Mouse (Mus musculus) embryonic stem cell, embryonic (primary cell): ENCODE data around the gene Brms1.

Experiments used
- CTCF ChIA-PET, 4 experiments: fragments of 300-600 bp in 2 of 4; fragments of 350-600 bp in 2 of 4; sonication (Branson Sonifier 250); formaldehyde crosslinking; loops; one replicate each; lab custom pipeline; 2022; ENCODE audit warnings: inconsistent platforms in 2 of 4; lab: Charles Lee
- POLR2A ChIA-PET, 4 experiments: fragments of 300-600 bp in 2 of 4; fragments of 350-600 bp in 2 of 4; sonication (Branson Sonifier 250); formaldehyde crosslinking; loops; one replicate each; lab custom pipeline; 2022; ENCODE audit warnings: antibody characterized with exemption in 4 of 4, inconsistent platforms in 1 of 4; lab: Charles Lee

Gene Brms1

DNA sequence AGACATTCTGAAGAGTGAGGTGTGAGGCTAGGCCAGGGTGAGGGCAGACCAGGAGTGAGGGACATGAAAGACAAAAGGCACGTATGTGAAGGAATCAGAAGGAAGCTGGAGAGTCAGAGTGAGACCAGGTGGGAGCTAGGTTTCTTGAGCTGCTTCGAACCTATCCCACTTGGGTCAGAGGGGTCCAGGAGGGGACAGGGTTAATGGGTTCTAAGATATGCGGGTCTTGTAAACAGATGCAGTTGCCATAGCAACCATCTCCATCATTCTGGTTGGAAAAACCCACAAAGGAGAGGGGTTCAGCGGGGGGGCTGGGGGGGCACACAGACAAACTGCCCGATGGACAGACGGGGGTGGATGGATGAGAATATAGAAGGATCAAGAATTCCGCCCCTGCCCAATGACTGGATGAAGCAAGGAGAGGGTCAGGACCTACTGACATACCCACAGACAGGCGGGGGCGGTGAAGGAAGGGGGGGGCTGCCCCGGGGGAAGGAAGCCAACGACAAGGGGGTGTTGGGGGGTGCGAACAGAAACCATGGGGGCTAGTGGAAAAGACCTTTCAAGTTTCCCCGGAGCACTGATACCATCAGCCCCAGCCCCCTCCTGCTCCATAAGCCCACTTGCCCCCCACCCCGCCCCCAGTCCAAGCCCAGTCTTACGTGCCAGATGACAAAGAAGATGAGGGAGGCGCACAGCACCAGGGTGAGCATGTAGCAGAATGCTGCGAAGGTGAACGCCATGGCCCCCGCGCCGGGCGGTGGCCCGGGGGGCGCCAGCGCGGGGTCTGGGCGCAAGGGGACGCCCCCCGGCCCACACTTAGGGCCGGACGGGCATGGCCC, 56.6 kb downstream of the Brms1 start:
- CTCF ChIA-PET, result interaction anchor here in 2 of 4 experiments (0.6 to 1.5 kb wide), 3 partner anchors 9 to 20 kb away, joined by 3 to 5 read pairs (median 3); partner anchors contain the start of gene Yif1a (in 1 of the 2)

DNA sequence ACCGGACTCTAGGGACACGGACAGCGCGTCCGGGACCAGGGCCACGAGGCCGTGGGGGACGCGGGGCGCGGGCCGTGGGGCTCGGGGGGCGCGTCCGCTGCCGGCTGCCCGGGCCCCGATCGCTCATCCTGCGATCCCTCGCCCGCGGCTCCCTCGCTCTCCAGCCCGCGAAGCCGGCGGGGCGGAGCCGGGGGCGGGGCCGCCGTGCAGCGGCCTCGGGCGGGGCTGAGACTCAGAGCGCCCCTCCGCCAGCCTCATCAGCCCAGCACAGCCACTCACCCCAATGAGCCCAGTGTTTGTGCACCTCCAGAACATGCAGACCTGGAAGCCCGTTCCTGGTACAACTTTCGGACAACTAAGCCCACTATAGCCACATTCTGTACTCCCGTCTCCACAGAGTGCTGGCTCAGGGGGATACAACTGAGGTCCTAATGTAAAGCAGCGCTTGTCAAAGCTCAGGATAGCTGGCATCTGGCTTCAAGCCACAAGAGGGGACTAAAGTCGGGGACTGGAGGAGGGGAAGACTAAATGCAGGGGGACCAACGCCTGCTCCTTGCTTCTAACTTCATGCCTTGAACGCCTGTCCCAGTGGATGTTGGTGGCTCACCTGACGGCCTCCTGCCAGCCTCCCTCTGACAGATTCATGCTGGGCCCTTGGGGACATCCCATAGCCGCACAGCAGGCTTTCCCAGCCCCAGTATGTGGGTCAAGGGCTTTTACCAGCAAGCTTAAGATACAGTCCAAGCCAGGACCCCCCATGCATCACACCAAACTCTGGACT, 57.4 kb downstream of the Brms1 start, which contains the start of gene Cnih2:
Gene Cnih2 (minus strand): TSS at position 159 of the 781 bp plus-strand sequence.
- POLR2A ChIA-PET, result interaction anchor here in 3 of 4 experiments (0.5 to 1.7 kb wide), 11 partner anchors 10 to 359 kb away, joined by 3 to 7 read pairs (median 4); partner anchors contain the start of genes Klc2 (in 1 of the 3), Tmem151a (in 1 of the 3) and Yif1a (in 1 of the 3)

More for the DNA sequence above, 56.6 kb downstream of the Brms1 start:
- POLR2A ChIA-PET, result interaction anchor here in 3 of 4 experiments (0.6 to 2.0 kb wide), 12 partner anchors 9 to 587 kb away, joined by 3 to 7 read pairs (median 4); partner anchors contain the start of genes Yif1a (in 2 of the 3) and Rab1b (in 1 of the 3)

More for the DNA sequence above, 57.4 kb downstream of the Brms1 start, which contains the start of gene Cnih2:
- CTCF ChIA-PET, result interaction anchor here in 1 of 4 experiments (1.0 to 1.3 kb wide), 3 partner anchors 18 to 44 kb away, joined by 3 to 4 read pairs (median 4); no protein-coding TSS in a partner anchor
